Mouse (Mus musculus): Measurements from ENCODE around the gene Gadl1. TPM values are rescaled to one million over a fixed set of nuclear protein-coding genes. Genes with fewer than 3 reads are reported as not detected.
A peak's percentile ranks its signal among the peaks of the same experiment; 100 is the strongest.
"Not testable (repeated sequence)": the region's sequence is repeated elsewhere in the genome, so short reads cannot be mapped to it uniquely, and the experiment has no call there.

Gadl1 gene
- total and polyA plus RNA-seq, 2 experiments from 2014 or later: 0.21 to 0.44 TPM

GRCm38 (mm10) chr9:116049985-116050384 is 140.7 kb downstream of the Gadl1 start:
- Histone ChIP-seq H3K36me3 (ENCODE audit: insufficient read depth, low read length) (no peaks in the 10 kb centered on the region), H3K9me3 (ENCODE audit: low read length) (no peaks in the 10 kb centered on the region), H3K27me3 (ENCODE audit: insufficient read depth, low read length) (no peaks in the 10 kb centered on the region), H3K4me1 (ENCODE audit: insufficient read depth, low read length) (no peaks in the 10 kb centered on the region), H3K4me2 (ENCODE audit: low read depth, low read length, poor library complexity, severe bottlenecking) (no peak overlapping the region), H3K9ac (replicated peaks; ENCODE audit: low read length, poor library complexity, severe bottlenecking) (no peak overlapping the region), H3K27ac (ENCODE audit: low read depth, low read length) (no peak overlapping the region), H3K4me3 (ENCODE audit: low read depth, low read length) (no peak overlapping the region)
- ATAC-seq (ENCODE audit: low FRiP score): no peak
- 87% methylated on average over 1 of the region's 1 CpGs for WGBS
- DNase-seq (ENCODE audit: low spot score): no peak
- no peak for TF ChIP-seq CTCF (IDR thresholded peaks at IDR 0.05)

- Histone ChIP-seq H3K4me1 (ENCODE audit: insufficient read depth, low read length) (no peaks in the 10 kb centered on the region), H3K27ac (ENCODE audit: low read depth, low read length) (no peak overlapping the region), H3K4me2 (ENCODE audit: low read depth, low read length, poor library complexity, severe bottlenecking) (no peak overlapping the region), H3K27me3 (ENCODE audit: insufficient read depth, low read length) (no peaks in the 10 kb centered on the region), H3K9ac (replicated peaks; ENCODE audit: low read length, poor library complexity, severe bottlenecking) (no peak overlapping the region), H3K9me3 (ENCODE audit: low read length) (no peaks in the 10 kb centered on the region), H3K4me3 (ENCODE audit: low read depth, low read length) (no peak overlapping the region), H3K36me3 (ENCODE audit: insufficient read depth, low read length) (no peaks in the 10 kb centered on the region)
- DNase-seq (ENCODE audit: low spot score): no peak
- 81% methylated on average over 8 of the region's 8 CpGs for WGBS
- no peak for ATAC-seq (ENCODE audit: low FRiP score)
- no peak for TF ChIP-seq CTCF (IDR thresholded peaks at IDR 0.05)
These were observed 144.7 kb downstream of the Gadl1 start for GRCm38 (mm10) chr9:116053976-116054375.

- TF ChIP-seq CTCF (IDR thresholded peaks at IDR 0.05): no peak
- Histone ChIP-seq H3K4me3 (ENCODE audit: low read depth, low read length) (no peak overlapping the region), H3K9me3 (ENCODE audit: low read length) (no peaks in the 10 kb centered on the region), H3K27ac (ENCODE audit: low read depth, low read length) (no peak overlapping the region), H3K27me3 (ENCODE audit: insufficient read depth, low read length) (no peaks in the 10 kb centered on the region), H3K9ac (replicated peaks; ENCODE audit: low read length, poor library complexity, severe bottlenecking) (no peak overlapping the region), H3K4me2 (ENCODE audit: low read depth, low read length, poor library complexity, severe bottlenecking) (no peak overlapping the region), H3K36me3 (ENCODE audit: insufficient read depth, low read length) (no peaks in the 10 kb centered on the region), H3K4me1 (ENCODE audit: insufficient read depth, low read length) (no peaks in the 10 kb centered on the region)
- DNase-seq (ENCODE audit: low spot score): no peak
- WGBS: 93% methylated on average over 4 of the region's 4 CpGs
- ATAC-seq (ENCODE audit: low FRiP score): no peak
These were observed 149.2 kb downstream of the Gadl1 start for GRCm38 (mm10) chr9:116058475-116058874.

GRCm38 (mm10) chr9:116059156-116059555 is 149.9 kb downstream of the Gadl1 start:
- peak; percentile 25 for DNase-seq (ENCODE audit: low spot score)
- Histone ChIP-seq H3K9ac (replicated peaks; ENCODE audit: low read length, poor library complexity, severe bottlenecking) (no peak overlapping the region), H3K36me3 (ENCODE audit: insufficient read depth, low read length) (no peaks in the 10 kb centered on the region), H3K27ac (ENCODE audit: low read depth, low read length) (no peak overlapping the region), H3K27me3 (ENCODE audit: insufficient read depth, low read length) (no peaks in the 10 kb centered on the region), H3K4me1 (ENCODE audit: insufficient read depth, low read length) (no peaks in the 10 kb centered on the region), H3K4me3 (ENCODE audit: low read depth, low read length) (no peak overlapping the region), H3K9me3 (ENCODE audit: low read length) (no peaks in the 10 kb centered on the region), H3K4me2 (ENCODE audit: low read depth, low read length, poor library complexity, severe bottlenecking) (no peak overlapping the region)
- peak; percentile 68 for TF ChIP-seq CTCF (IDR thresholded peaks at IDR 0.05)
- WGBS: 63% methylated on average over 4 of the region's 4 CpGs
- ATAC-seq (ENCODE audit: low FRiP score): no peak

- no peak overlapping the region for H3K4me3 ChIP-seq (ENCODE audit: low read depth, low read length)
- H3K27me3 ChIP-seq (ENCODE audit: insufficient read depth, low read length): no peaks in the 10 kb centered on the region
- H3K27ac ChIP-seq (ENCODE audit: low read depth, low read length): no peak overlapping the region
- H3K4me2 ChIP-seq (ENCODE audit: low read depth, low read length, poor library complexity, severe bottlenecking): no peak overlapping the region
- no peaks in the 10 kb centered on the region for H3K4me1 ChIP-seq (ENCODE audit: insufficient read depth, low read length)
- peak; percentile 82 for TF ChIP-seq CTCF (IDR thresholded peaks at IDR 0.05)
- DNase-seq (ENCODE audit: low spot score) (peak; percentile 56), ATAC-seq (ENCODE audit: low FRiP score) (no peak)
- no peak overlapping the region for H3K9ac ChIP-seq (replicated peaks; ENCODE audit: low read length, poor library complexity, severe bottlenecking)
- no peaks in the 10 kb centered on the region for H3K36me3 ChIP-seq (ENCODE audit: insufficient read depth, low read length)
- WGBS: 16% methylated on average over 4 of the region's 4 CpGs
- no peaks in the 10 kb centered on the region for H3K9me3 ChIP-seq (ENCODE audit: low read length)
These were observed 151.4 kb downstream of the Gadl1 start for GRCm38 (mm10) chr9:116060691-116061090.

GRCm38 (mm10) chr9:116064774-116065173 is 155.5 kb downstream of the Gadl1 start:
- Histone ChIP-seq H3K4me2 (ENCODE audit: low read depth, low read length, poor library complexity, severe bottlenecking) (no peak overlapping the region), H3K9ac (replicated peaks; ENCODE audit: low read length, poor library complexity, severe bottlenecking) (no peak overlapping the region), H3K27ac (ENCODE audit: low read depth, low read length) (no peak overlapping the region), H3K9me3 (ENCODE audit: low read length) (no peaks in the 10 kb centered on the region), H3K36me3 (ENCODE audit: insufficient read depth, low read length) (no peaks in the 10 kb centered on the region), H3K4me1 (ENCODE audit: insufficient read depth, low read length) (no peaks in the 10 kb centered on the region), H3K4me3 (ENCODE audit: low read depth, low read length) (no peak overlapping the region), H3K27me3 (ENCODE audit: insufficient read depth, low read length) (no peaks in the 10 kb centered on the region)
- no peak for TF ChIP-seq CTCF (IDR thresholded peaks at IDR 0.05)
- no peak for DNase-seq (ENCODE audit: low spot score)
- no peak for ATAC-seq (ENCODE audit: low FRiP score)
- 95% methylated on average over 17 of the region's 17 CpGs for WGBS

- H3K4me3 ChIP-seq (ENCODE audit: low read depth, low read length); H3K4me2 ChIP-seq (ENCODE audit: low read depth, low read length, poor library complexity, severe bottlenecking); DNase-seq (ENCODE audit: low spot score); H3K9ac ChIP-seq (replicated peaks; ENCODE audit: low read length, poor library complexity, severe bottlenecking); H3K9me3 ChIP-seq (ENCODE audit: low read length); H3K4me1 ChIP-seq (ENCODE audit: insufficient read depth, low read length); H3K36me3 ChIP-seq (ENCODE audit: insufficient read depth, low read length); ATAC-seq (ENCODE audit: low FRiP score); H3K27ac ChIP-seq (ENCODE audit: low read depth, low read length); H3K27me3 ChIP-seq (ENCODE audit: insufficient read depth, low read length): not testable (repeated sequence)
- WGBS: 100% methylated on average over 1 of the region's 1 CpGs
These were observed 162.3 kb downstream of the Gadl1 start for GRCm38 (mm10) chr9:116071561-116071960.

Measured in midbrain, postnatal 0 days (tissue).